Comparison of ENCODE assay signal across 8 mouse cellular contexts in genomic region chr2:166353447-166354111, GRCm38 (mm10).
A peak's percentile ranks its signal among the peaks of the same experiment; 100 is the strongest.
DNase-seq lines count a peak whose midpoint lies in the region; ATAC-seq lines count a peak whose summit lies in the region.
"Had no signal": no experiment of that assay in that cellular context is flagged by ENCODE, and none has a peak within 500 bp of the region (broad histone marks: within the 10 kb centered on the region; RNA-seq: fewer than 3 reads in every experiment).

No protein-coding gene starts in this region.

- H3K9me3 ChIP-seq in embryonic facial prominence, embryonic 15.5 days (replicated peaks), result no peaks in the 10 kb centered on the region
- no peaks in the 10 kb centered on the region for H3K9me3 ChIP-seq in limb, embryonic 13.5 days
- H3K9me3 ChIP-seq: stomach, embryonic 15.5 days had no signal

- no peak overlapping the region for H3K4me2 ChIP-seq in embryonic facial prominence, embryonic 15.5 days (replicated peaks)
- H3K4me2 ChIP-seq in limb, embryonic 13.5 days (replicated peaks), result no peak overlapping the region
- H3K4me2 ChIP-seq: stomach, embryonic 15.5 days had no signal

- H3K9ac ChIP-seq in embryonic facial prominence, embryonic 15.5 days, result no peak overlapping the region
- no peak overlapping the region for H3K9ac ChIP-seq in limb, embryonic 13.5 days
- H3K9ac ChIP-seq: stomach, embryonic 15.5 days had no signal

- peak; percentile 84 for DNase-seq in adrenal gland, adult 2 months
- DNase-seq in heart, postnatal 36 days, result peak; percentile 38 to 55
- DNase-seq in skeletal muscle tissue, adult 2 months (ENCODE audit: low read depth, low spot score), result peak; percentile 61
- no peak for DNase-seq in c-Kit-positive CD71-positive TER-119-positive erythroid progenitor cells, embryonic 14.5 days (ENCODE audit: low spot score)
- no peak for DNase-seq in left cerebral cortex, postnatal 10 days (ENCODE audit: extremely low spot score in 1 of 2, low spot score in 2 of 2)

- intact Hi-C loops in heart, postnatal 36 days (cut with DNase I), result no loop called here
- intact Hi-C loops in left cerebral cortex, postnatal 10 days (cut with DNase I), result no loop called here

- peak overlapping the region; percentile 55; the same call in 1 of the 2 replicates for H3K27ac ChIP-seq in embryonic facial prominence, embryonic 15.5 days (replicated peaks)
- H3K27ac ChIP-seq in limb, embryonic 13.5 days, result peak overlapping the region; percentile 16
- H3K27ac ChIP-seq: stomach, embryonic 15.5 days had no signal

- no peaks in the 10 kb centered on the region for H3K27me3 ChIP-seq in embryonic facial prominence, embryonic 15.5 days
- H3K27me3 ChIP-seq in limb, embryonic 13.5 days, result no peaks in the 10 kb centered on the region

- peaks cover 36% of the 10 kb centered on the region for H3K4me1 ChIP-seq in embryonic facial prominence, embryonic 15.5 days
- peaks cover 42% of the 10 kb centered on the region for H3K4me1 ChIP-seq in limb, embryonic 13.5 days

- H3K4me3 ChIP-seq in embryonic facial prominence, embryonic 15.5 days (replicated peaks), result no peak overlapping the region
- no peak overlapping the region for H3K4me3 ChIP-seq in limb, embryonic 13.5 days
- H3K4me3 ChIP-seq: stomach, embryonic 15.5 days had no signal

- 45% methylated on average over 12 of the region's 12 CpGs for WGBS in embryonic facial prominence, embryonic 15.5 days
- 63% methylated on average over 12 of the region's 12 CpGs for WGBS in limb, embryonic 13.5 days

- ATAC-seq in embryonic facial prominence, embryonic 15.5 days (ENCODE audit: insufficient number of reproducible peaks, low FRiP score, low TSS enrichment, low read depth), result peak; percentile 66
- ATAC-seq in limb, embryonic 13.5 days (ENCODE audit: low FRiP score, low read depth), result no peak

- H3K36me3 ChIP-seq in embryonic facial prominence, embryonic 15.5 days, result no peaks in the 10 kb centered on the region
- H3K36me3 ChIP-seq in limb, embryonic 13.5 days, result no peaks in the 10 kb centered on the region
- H3K36me3 ChIP-seq: stomach, embryonic 15.5 days had no signal

Comparison
In these comparisons a context has a peak if more than half of its experiments do, and no peak if none do; other contexts are left out.
1. DNase-seq: peak in adrenal gland, adult 2 months (single experiment), heart, postnatal 36 days (2 of 2) and skeletal muscle tissue, adult 2 months (single experiment); none in c-Kit-positive CD71-positive TER-119-positive erythroid progenitor cells, embryonic 14.5 days (single experiment) and left cerebral cortex, postnatal 10 days (0 of 2).